Mouse (Mus musculus): ENCODE results near the gene Dapk2.

- TF ChIP-seq GATA1 (IDR thresholded peaks at IDR 0.05; ENCODE audit: low read length) = no peak
- TF ChIP-seq TAL1 (IDR thresholded peaks at IDR 0.05; ENCODE audit: low read length) = no peak
Measured at GRCm38 (mm10) chr9:66261741-66262140, 103.7 kb downstream of the Dapk2 start.
